Mouse (Mus musculus) monocyte, adult 5-6 weeks (primary cell): ENCODE measurements around the gene Lztr1. TPM values are rescaled to one million over a fixed set of nuclear protein-coding genes. Genes with fewer than 3 reads are reported as not detected.
"Not testable (repeated sequence)": the region's sequence is repeated elsewhere in the genome, so short reads cannot be mapped to it uniquely, and the experiment has no call there.

ENCODE experiments used
- ATAC-seq: fragments of 153-309, 156-312 bp; replicated peaks from 2 replicates; pipeline ENCODE4 v1.8.0; 2017; ENCODE audit warnings: mild to moderate bottlenecking; ENCODE audit not compliant: low TSS enrichment, insufficient number of reproducible peaks, severe bottlenecking, poor library complexity, low FRiP score
- total RNA-seq: library from RNA; stranded (forward); fragments of 200-1000, 200-491, 200-594 nt; gene quantifications from 3 replicates; pipeline ENCODE4 v1.2.3, GENCODE M21; 2017

Lztr1 gene
- total RNA-seq, 1 experiment from 2014 or later = 31.4 TPM

GRCm38 (mm10) chr16:17552837-17553236, 44.3 kb downstream of the Lztr1 start:
- no peak for ATAC-seq

DNA sequence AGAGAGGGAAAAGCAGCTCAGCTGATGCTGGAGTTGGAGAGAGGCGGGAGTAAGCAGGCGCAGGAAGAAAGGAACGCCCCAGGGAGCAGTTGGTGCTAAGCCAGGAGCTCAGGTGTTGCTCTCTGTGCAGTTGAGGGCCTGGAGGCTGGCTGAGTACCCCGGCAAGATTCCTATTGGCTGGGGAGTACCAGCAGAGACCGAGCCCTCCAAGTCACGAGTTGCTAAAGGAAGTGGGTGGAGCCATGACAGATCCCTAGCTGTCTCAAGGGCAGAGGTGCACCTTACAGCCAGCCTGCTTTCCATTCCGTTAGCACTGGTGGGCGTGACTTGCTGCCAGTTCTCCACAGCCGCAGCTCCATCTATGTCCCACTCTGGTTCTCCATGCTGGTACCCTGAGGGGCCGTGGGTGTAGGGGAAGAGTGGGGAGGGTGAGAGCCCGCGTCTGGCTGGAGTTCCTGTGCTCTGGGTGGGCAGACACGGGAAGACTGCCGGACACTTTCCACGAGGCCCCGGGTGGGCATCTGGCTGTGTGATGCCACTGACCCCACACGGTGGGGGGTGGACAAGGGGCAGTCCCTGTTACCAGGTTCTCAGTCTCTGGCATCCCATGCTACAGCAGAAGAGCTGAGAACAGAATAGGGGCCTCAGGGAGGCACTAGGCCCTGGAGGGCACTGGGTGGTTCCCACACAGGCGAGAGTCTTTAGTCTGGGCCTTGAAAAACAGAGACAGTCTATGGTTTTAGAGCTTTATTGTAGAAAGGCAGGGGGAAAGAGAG, 45.6 kb downstream of the Lztr1 start:
- peak; percentile 69 for ATAC-seq

DNA sequence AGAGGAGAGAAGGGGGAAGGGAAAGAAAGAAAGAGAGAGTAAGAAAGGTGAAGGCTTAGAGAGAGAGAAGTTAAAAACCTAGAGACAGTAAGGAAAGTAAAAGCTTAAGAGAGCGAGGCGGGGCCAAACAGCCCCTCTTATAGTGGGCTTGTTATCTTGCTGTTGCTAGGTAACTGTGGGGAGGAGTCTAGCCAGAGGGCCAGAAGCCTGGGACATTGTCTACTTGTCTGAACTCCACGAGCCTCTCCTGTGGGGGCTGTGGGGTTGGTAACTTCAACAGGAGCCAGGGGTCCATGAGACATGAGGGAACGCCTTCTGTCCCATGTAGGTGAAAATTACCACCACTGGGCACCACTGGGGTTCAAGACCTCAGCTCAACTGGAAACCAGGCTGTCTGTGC, 46.2 kb downstream of the Lztr1 start:
- ATAC-seq = not testable (repeated sequence)

DNA sequence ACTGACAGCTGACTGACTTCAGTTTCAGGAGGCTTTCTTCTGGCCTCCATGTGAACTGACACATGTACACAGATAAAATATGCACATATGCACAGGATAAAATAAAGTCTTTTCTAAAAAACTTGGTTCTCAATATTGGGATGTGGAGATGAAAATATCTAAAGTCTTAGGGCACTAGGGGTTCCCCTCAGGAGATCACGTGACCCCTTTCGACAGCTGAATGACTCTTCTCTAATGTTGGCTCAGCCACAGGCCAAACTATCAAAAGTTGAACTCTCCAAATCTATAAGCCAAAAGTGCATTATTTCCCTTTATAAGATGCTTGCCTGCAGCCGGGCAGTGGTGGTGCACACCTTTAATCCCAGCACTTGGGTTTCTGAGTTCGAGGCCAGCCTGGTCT, 47.7 kb downstream of the Lztr1 start:
- ATAC-seq = no peak

- ATAC-seq = no peak
These were observed 48.4 kb downstream of the Lztr1 start for GRCm38 (mm10) chr16:17556907-17557306.

- peak; percentile 48; the same call in 1 of the 2 replicates for ATAC-seq
These were observed 49.5 kb downstream of the Lztr1 start for GRCm38 (mm10) chr16:17557947-17558480.

DNA sequence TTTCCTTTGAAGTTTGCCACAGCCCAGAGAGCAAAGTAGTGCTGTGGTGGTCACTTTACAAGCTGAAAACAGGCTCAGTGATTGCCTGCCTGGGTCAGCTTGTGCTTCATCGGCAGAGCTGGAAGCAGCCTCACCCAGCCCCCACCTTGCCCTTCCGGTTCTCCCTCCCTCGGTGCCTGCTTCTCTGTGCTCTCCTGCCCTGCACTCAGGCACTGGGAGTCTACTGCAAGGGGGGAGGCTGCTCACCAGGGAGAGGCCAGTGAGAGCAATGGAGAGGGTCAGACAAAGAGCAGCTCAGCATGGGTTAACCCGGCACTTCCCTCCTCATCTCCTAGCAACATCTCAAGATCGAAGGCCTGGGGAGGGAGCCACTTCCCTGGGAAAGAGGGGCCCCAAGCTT, 50.3 kb downstream of the Lztr1 start:
- ATAC-seq = no peak

DNA sequence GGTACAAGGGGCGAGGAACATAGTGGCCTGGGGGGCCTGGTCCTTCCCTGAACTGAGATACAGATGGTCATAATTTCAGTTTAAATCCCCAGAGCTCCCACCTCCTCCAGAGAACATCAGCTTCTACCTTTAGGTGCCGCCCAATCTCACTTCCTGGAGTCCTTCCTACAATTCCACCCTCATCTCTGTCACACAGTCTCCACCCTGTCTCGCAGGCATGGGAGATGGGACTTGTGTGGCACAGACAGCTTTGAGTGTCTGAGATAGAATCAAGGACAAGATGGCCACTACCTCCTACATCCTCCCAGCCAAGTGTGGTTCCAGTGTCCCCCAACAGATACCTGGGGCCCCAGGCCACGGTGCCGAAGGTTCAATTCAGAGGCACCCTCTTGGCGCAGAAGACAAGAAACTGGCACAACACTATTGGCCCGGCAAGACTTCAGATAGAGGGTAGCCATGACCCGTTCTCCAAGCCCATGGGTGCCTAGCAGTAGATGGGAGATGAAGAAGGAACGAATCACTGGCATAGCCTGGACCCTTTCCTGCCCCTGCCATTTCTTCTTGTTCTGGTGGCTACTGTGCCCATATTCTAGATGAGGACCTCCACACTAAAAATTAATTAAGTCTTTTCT, 51.0 kb downstream of the Lztr1 start:
- ATAC-seq = no peak

GRCm38 (mm10) chr16:17561128-17561750, 52.8 kb downstream of the Lztr1 start, which contains the start of gene Lrrc74b:
Lrrc74b (minus strand) TSS chr16:17561247.
- ATAC-seq = no peak

- ATAC-seq = no peak
These were observed 53.3 kb downstream of the Lztr1 start, which contains the start of gene P2rx6 for GRCm38 (mm10) chr16:17561751-17562208. P2rx6 (plus strand) TSS chr16:17561885.

DNA sequence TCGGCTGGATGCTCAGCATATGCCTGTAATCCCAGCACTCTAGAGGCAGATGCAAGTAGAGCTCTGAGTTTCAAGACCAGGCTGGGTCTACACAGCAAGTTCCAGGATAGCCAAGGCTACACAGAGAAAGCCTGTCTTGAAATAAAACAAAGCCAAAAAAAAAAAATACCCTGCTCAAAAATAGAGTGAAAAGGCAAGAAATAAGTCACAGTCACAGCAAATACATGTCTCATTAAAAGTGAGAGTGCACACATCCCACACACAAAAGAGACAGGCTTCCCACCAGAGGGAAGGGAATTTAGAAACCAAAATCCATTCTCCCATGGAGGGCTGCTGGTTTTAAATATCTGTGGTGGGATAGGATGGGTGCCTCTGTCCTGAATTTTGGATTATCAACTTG, 55.1 kb downstream of the Lztr1 start:
- ATAC-seq = no peak

DNA sequence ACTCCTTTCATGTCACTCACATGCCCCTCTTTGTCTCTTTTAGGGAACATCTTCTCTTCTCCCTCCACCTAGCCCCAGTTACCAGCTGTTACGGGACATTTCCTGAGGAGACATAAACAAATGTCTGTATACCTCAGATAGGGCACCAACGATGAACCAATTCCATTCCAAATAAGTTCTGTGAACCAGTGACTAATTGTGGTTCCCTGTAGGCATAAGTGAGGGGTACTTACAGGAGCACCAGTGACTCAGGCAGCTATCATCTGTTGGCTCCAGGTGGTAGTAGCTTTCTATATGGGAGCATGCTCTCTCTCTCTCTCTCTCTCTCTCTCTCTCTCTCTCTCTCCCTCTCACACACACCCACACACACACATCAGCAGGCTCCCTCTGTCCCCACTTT, 55.7 kb downstream of the Lztr1 start:
- no peak for ATAC-seq

GRCm38 (mm10) chr16:17564771-17565170, 56.3 kb downstream of the Lztr1 start:
- ATAC-seq = no peak

GRCm38 (mm10) chr16:17566186-17566585, 57.7 kb downstream of the Lztr1 start:
- no peak for ATAC-seq

Other genes starting within 250 kb of the Lztr1 start
- 5.1 to 12.9 TPM (median 8.6 TPM) in 3 replicates for gene Tmem191c, start 232.6 kb upstream of the Lztr1 start, total RNA-seq
- 0.19 TPM in 1 of 3 replicates, not detected in the others for gene Serpind1, start 177.3 kb upstream of the Lztr1 start, total RNA-seq
- 27.6 to 47.3 TPM (median 45.0 TPM) in 3 replicates for gene Snap29, start 102.7 kb upstream of the Lztr1 start, total RNA-seq
- 37.0 to 77.2 TPM (median 57.7 TPM) in 3 replicates for gene Pi4ka, start 102.4 kb upstream of the Lztr1 start, total RNA-seq
- 14.8 to 29.1 TPM (median 28.5 TPM) in 3 replicates for gene Crkl, start 56.7 kb upstream of the Lztr1 start, total RNA-seq
- not detected in 3 replicates for gene Aifm3, start 19.1 kb upstream of the Lztr1 start, total RNA-seq
- gene Thap7, start 22.4 kb downstream of the Lztr1 start, total RNA-seq = 9.9 to 29.7 TPM (median 10.0 TPM) in 3 replicates
- gene Lrrc74b, start 52.6 kb downstream of the Lztr1 start, total RNA-seq = 0.75 TPM in 1 of 3 replicates, not detected in the others
- not detected in 3 replicates for gene P2rx6, start 53.2 kb downstream of the Lztr1 start, total RNA-seq
- gene Slc7a4, start 74.5 kb downstream of the Lztr1 start, total RNA-seq = 0.32 TPM in 1 of 3 replicates, not detected in the others
- gene Smpd4, start 110.7 kb downstream of the Lztr1 start, total RNA-seq = 10.3 to 29.4 TPM (median 12.7 TPM) in 3 replicates
- not detected in 3 replicates for gene Ccdc74a, start 137.8 kb downstream of the Lztr1 start, total RNA-seq
- gene Med15, start 224.2 kb downstream of the Lztr1 start, total RNA-seq = 55.5 to 92.1 TPM (median 65.8 TPM) in 3 replicates